Mouse (Mus musculus): ENCODE measurements around the gene Rab5if.

Gene Rab5if

DNA sequence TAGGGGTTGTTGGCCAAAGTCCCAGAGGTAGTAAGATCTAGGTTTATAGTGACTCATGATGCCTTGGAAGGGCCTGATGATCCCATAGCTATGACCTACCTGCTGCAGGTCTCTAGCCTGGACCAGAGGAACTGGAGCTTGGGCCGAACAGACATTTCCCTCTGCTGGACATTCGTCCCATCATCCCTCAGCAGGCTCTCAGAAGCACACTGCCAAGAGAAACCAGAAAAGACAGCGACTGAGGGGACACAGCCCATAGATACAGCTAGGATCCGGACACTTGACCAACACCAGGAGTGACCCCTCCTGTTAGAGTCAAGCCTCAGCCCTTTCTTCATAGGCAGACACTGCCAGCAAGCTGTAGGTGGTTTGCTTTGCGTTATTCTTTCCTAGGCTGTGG is 60.1 kb downstream of the Rab5if start:
- no peak for DNase-seq (ENCODE audit: low spot score in 2 of 2)

Measured in heart, adult 9 months (tissue).